Mouse (Mus musculus) lung, postnatal 14 days (tissue): ENCODE measurements around the gene Chchd4.
"Not testable (repeated sequence)": the region's sequence is repeated elsewhere in the genome, so short reads cannot be mapped to it uniquely, and the experiment has no call there.

Experiments
- DNase-seq: peaks from one replicate; pipeline ENCODE4 v3.0.0; 2021

Gene Chchd4

DNA sequence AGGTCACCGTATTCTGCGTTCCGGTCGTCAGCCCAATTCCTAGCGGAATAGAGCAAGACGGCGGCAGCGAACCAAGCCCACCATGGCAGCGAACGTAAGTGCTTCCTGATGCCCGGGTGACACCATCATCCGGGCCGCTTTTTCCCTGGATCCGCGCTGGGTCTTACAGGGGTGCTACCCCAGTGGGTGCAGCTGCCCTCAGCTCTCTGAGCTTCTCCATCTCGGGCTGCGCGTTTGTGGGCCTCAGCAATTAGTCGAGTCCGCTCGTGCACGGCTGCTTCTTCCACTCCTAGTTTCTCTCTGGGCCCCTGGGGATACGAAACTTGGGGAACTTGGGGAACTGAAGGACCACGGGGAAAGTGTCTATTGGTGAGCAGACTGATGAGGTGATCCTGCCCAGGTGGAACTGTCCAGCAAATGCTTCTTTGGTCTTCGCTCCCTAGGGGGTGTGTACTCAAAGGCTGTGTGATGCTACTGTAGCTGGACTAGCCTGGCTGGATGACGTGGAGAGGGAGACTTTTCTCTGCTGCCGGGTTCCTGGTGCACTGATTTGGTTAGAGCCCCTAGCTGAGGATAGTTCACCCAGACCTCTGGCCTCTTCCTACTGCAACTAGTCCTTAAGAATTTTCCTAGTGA lies 577 bp upstream of the Chchd4 start:
- peak; percentile 17 for DNase-seq

DNA sequence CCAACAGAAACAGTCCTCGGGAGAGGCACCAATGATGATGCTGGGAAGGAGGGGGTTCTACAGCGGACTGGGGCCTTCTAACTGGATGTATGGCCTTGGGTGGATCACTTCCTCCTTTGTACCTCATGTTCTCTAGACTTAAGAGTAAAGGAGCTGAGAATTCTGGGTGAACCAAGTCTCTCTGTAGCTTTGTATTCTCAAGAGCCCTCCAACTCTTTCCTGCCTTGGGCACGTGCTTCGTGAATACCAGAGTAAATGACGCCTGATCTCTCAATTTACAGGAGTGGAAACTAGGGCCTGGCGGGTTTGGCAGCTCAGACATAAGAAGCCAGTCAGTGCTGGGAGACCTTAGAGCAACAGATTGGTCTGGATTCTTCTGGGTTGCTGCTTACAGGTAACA lies 1.0 kb downstream of the Chchd4 start:
- DNase-seq, result no peak

DNA sequence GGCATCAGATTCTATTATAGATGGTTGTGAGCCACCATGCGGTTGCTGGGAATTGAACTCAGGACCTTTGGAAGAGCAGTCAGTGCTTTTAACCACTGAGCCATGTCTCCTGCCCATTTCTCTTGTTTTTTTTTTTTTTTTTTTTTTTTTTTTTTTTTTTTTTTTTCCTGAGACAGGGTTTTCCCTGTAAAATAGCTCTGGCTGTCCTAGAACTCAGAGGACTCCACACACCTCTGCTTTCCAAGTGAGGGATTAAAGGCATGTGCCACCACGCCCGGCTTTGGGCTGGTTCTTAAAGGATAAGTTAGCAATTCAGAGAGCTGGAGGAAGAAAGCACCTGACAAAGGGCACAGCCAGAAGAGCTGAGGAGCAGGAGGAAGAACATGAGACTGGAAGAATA lies 1.9 kb downstream of the Chchd4 start:
- not testable (repeated sequence) for DNase-seq

DNA sequence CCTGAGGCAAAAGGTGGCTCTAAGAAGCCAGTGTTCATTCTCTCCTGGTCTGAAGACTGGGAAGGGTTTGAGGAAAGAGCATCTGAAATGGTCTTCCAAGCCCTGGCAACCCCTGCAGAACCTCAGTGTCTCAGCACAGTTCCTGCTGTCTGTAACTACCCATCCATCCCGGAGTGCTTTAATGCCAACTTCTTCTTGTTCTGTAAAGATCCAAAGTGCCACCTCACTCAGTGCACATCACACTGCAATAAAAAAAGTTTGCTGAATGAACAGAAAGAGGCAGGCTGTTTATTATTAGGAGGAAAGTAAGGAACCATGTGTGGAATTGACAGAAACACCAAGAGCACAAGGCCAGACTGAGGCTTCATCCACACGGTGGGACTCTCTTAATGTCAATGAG lies 2.6 kb downstream of the Chchd4 start:
- no peak for DNase-seq

DNA sequence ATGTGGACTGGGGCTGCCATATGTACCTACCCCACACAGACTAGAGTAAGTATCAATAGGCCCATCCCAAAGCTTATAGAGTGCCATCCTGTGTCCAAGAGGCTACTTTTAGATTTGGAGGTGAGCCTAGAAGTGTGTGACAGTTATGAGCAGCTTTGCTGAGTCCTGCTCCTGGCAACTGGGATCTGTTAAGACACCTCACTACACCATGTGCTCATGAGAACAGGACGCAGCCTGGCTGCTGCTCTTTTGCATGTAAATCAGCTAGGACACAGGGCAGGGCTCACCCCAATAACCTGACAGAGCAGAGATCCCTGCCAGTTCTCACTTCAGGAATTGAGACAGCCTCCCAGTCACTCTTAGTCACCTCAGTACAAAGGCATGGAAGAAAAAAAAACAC lies 6.2 kb downstream of the Chchd4 start:
- DNase-seq, result no peak

DNA sequence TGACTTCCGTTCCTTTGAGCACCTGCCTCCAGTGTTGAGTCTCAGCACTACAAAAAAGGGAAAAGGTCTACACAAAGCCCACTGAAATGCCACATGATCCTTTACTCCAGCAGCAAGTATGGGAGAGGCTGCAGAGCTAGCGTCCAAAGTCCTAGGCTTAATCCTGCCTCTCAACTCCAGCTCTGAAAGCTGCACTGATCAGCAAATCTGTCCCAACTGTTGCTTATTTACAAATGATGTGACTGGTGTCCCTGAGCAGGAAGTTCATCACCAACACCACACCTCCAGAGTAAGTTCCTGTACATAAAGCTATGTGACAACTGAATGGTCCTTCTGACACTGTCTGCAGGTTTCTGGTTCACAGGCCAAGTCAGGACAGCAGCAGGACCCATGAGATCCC lies 7.6 kb downstream of the Chchd4 start:
- DNase-seq, result no peak

DNA sequence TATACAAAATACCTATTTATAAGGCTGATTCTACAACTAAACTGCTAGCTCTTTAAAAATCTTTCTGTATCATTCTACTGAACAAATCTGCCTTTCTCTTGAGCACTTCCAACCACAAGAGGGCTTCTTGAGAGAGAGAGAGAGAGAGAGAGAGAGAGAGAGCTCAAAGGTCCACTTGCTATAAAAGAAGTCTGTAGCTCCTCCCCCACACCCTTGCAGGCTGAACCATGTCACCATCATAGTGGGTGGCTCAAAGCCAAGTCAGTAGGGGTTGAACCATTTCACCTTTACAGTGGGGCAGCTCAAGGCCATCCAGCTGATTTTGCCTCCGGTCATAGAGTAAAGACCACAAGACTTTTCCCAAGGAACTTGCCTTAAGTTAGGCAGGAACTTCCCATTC lies 13.9 kb downstream of the Chchd4 start:
- DNase-seq, result no peak

DNA sequence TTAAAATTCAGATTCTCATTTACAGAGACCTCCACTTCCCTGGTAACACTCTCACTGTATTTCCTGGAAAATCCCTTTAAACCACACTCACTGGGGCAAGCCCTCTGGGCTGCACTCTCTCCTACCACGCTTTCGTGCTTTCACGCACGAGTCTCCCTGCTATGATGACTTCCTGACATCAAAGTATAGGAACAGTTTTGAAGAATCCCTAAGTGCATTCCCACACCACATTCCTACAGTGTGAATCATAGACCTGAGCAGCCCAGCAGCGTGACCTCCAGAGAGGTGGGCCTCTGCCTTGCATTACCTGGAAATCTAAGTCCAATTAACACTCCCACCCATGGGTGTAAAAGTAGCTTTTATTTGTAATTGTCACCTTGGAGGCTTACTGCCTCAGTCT lies 18.8 kb downstream of the Chchd4 start:
- no peak for DNase-seq

DNA sequence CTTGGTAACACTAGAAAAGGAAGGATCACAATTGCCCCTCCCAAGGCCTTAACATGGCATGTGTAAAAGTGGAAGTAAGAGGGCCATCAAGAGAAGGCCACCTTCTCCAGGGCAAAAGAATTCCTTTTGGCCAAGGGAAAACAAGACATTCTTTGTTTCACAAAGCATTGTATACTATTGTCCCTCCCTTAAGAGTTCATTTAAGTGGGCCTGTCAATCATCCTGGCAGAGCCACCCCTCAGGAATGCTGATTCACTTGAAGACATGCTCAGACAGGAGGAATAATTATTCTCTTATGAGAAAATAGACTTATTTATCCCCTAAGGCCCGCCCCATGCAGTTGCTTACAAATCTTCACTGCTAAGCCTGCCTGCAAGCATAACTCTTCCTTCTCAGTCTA lies 21.3 kb downstream of the Chchd4 start:
- no peak for DNase-seq

DNA sequence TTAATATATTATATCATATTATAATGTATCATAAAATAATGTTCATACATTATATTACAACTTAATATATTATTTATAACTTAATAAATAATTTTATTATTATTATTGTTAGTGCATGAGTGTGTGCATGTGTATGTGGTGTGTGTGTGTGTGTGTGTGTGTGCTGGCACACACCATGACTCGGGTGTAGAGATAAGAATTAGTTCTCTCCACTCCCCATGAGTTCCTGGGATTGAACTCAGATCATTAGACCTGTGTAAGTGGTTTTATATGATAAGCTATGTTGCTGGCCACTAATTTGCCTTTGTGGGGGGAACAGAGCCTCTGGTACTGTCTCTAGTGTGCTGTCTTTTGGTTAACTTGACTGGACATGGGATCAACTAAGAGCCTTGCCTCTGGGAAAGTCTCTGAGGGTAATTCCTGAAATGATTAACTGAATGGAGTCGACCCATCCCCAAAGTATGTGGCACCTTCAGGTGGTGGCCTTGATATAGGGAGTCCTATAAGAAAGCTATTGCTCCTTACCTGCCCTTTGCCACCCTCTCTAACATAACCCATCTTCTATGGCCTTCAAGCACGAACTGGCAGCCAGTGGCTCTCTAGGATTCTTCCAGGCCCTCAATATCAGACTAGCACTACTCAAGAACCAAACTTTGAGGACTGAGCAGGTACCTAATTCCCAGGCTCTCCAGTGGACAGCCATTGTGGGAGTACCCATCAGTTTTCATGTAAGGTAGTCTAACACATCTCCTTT lies 23.7 kb downstream of the Chchd4 start:
- DNase-seq, result no peak

DNA sequence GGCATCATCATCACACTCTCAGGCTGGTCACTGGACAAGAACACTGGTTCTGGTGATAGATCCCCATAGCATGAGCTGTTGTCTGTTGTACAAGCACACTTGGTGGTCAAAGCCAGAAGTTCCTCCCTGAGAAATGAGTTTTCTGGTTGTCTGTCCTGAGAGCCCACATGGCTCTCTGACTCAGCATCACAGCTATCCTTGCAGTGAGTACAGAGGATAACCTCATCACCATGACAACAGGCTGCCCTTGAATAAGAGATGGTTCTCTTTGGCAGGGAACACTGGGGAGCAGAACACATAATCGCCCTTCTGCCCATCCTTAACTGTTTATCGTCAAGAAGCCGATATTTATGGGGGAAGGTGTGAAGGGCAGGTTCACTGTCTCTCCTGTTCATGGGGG lies 28.0 kb downstream of the Chchd4 start:
- DNase-seq, result no peak

DNA sequence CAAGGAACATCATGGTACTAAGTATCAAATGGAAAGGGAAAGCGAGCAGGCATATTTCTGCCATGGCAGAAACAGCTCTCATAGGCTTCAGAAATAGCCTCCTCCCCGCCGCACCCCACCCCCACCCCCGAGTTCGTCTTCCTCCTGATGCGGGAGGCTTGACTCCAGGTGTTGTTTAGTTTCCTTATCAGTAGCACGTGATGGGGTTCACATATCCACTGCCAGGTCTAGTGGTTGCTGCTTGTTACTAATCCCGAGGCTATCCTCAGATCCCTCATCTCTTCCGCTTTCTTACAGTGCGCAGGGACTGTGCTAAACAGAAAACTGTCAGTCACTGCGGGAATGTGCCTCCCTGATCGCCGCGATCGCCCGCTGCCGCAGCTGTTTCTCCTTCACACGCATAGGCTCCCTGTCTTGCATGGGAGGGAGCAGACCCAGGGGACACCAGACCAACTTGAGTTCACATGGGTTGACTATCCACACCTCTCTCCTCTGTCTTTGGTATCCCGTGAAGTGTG lies 32.1 kb downstream of the Chchd4 start:
- DNase-seq, result no peak

DNA sequence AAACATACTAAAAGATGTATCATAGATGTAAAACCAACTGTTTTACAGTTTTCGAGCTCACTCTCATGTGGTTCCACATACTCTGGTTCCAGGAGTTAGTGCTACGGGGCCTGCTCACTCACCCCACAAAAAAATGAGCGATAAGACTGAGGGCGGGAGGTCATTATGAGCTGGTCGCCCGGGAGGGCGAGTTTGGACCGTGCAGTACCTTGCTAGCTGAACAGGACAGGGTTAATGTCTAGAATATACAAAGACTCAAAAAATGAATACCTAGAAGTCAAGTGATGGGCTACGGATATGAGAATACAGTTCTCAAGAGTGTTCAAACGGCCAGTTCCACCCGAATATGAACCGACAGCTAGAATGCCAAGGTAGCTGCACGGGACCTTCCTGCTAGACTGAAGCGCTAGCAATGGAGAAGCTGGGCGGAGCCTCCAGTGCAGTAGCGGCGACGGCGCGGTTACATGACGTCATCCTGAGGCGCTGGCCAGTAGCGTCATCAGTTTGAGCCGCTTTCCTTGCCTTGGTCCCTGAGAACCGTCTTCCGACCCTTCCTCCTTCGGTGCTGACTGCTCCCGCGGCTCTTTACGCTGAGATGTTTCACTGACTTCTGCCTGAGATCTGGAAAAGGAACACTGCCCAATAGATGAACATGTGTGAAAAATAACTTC lies 32.7 kb downstream of the Chchd4 start:
- peak; percentile 96 for DNase-seq

DNA sequence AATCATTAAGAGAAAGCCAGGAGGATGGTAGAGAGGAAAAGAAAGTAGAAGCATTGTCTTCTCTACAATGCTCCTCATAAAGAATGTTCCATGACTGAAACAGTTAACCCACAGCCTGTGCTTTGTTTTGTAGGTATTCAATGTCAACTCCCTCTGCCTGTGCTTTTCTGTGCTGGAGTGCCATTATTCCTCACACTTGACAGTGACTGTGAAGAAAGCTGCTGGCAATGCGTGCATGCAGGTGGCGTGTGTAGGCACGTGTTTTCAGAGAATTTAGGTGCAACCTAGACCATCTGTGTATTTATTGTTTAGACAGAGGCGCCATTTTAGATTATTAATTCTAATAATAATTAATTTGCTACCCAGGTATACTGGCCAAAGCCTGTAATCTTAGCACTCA lies 49.2 kb downstream of the Chchd4 start:
- no peak for DNase-seq

DNA sequence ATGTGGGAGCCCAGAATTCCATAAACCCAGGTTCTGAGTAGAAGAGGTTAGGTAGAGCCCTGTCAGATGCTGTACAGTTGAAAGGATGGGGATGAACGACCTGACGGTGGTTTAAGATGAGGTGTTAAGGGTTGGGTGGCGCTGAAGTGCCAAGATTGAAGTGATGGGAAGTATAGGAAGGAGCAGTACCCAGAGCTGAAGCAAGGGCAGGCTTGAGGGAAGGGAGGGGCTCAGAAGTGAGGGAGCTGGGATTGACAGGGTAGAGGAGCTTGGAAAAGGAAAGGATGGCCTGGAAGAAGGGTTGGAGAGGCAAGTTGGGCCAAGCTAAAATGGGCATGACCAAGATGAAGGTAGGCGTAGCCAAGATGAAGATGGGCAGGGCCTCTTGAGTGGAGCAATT lies 51.7 kb downstream of the Chchd4 start:
- DNase-seq, result no peak

DNA sequence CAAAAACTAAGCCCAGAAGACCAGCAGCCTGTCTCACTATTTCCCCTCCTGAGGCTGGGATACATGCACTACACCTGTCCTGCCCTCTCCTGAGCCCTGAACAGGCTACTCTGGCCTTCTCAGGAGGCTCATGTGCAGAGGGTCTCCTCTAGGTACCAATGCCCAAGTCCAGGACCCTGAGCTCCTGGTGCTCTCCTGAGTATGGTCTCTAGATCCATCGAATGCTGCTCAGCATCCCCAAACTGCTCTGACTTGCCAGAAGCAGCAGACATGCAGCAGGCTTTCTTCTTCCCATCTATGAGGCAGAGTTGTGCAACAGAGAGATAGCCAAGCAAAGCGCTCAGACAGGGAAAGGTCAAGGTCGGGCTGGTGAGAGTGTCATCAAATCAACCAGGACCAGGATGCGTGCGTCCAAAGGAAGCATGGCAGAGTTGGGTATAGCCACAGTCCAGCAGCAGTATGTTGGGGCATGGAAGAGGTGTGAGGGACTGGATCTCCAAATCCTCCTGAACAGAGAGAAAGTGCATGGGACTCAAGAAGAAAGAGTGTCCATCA lies 56.0 kb downstream of the Chchd4 start:
- DNase-seq, result no peak

DNA sequence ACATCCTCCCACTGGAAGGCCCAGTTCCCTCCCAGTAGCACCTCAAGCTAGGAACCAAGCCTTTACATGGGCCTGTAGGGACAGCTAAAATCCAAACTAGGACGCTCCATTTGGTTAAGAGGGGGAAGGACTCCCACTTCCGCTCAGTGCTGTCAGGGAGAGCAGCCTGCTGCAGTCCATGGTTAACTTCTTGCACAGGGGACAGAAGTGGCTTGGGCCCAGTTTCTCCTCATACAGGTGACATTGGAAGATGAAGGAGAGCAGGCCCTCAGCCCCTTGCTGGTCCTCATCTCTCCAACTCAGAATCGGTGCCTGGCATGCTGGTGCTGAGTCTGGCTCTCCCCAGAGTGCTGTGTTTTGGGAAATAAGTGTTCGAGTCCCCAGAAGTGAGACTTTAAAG lies 57.2 kb downstream of the Chchd4 start:
- no peak for DNase-seq

DNA sequence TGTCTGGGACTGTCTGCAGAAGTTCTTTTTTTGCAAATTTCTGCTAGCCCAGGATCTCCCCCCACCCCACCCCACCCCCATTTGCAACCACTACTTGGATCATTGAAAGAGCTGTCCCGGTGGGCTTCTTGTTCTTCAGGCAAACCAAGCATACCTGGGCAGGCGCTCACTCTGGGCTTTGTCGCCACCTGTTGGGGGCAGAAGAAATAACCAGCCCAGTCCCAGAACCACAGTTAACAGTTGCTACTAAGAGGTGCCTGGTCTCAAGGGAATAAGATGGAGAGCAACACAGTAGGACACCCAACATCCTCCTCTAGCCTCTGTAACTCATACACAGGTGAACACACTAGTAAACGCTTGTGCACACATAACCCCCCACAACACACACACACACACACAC lies 58.5 kb downstream of the Chchd4 start:
- DNase-seq, result peak; percentile 51
